Mouse (Mus musculus) frontal cortex, postnatal 25 days (tissue): ENCODE results near the gene Cdip1.
A peak's percentile ranks its signal among the peaks of the same experiment; 100 is the strongest.
"Not testable (repeated sequence)": the region's sequence is repeated elsewhere in the genome, so short reads cannot be mapped to it uniquely, and the experiment has no call there.

ENCODE experiments used
- DNase-seq, 2 experiments: peaks; one replicate each; pipeline ENCODE4 v3.0.0; 2022; ENCODE audit warnings: low spot score in 2 of 2

Gene Cdip1

GRCm38 (mm10) chr16:4789810-4790559, at the start of gene Cdip1:
Cdip1 (minus strand) TSS chr16:4790292.
- DNase-seq: peak; percentile 89 to 93

DNA sequence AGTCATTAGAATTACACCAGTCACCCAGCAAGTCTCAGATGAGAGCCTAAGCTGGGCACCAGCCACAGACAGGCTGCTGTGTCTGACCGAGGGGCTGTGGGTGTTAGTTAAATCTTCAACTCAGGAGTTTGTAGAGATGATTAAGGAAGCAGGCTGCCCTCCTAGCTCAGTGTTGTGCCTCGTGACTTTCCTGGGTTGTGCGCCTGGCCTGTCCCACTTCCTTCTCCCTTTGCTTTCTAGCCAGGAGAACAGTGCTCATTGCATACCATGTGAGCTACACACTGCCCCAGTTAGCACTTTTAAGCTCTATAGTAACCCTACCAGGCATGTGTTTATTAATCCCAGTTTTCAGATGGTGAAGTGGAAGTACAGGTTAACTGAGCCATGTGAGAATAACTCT, 49.5 kb upstream of the Cdip1 start:
- DNase-seq: no peak

DNA sequence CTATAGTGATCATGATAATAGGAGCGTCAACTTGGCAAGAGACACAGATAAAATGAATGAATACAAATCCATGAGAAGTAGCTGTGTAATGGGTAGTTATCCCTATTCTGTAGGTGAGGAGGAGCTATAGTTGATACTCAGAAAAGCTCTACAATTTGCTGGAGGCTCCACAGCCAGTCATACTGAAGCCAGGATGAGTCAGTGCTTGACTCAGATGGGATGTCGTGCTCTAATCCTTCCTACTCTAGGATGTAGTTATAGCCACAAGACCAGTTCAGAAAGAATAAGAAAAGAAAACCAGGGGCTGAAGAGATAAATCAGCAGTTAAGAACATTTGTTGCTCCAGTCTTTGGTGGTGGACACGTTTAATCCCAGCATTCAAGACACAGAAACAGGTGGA, 47.5 kb upstream of the Cdip1 start:
- no peak for DNase-seq

DNA sequence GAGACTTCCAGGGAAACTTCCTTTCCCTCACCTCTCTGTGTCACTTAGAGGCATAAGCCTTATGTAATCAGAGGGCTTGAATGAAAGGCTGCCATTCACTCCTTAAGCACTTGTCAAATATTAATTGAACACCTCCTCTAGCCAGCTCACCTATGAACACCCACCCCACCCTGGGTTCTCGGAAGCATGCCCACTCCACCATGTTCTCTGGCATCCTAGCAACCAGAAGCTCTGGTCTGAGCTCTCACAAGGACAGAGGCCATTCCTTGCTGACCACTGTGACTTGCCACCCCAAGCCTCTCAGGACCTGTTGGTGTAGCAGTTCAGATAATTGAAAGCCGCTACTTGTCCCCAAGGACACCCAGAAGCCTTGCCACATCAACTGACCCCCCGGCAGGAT, 45.1 kb upstream of the Cdip1 start, which contains the start of gene 4930562C15Rik:
Gene 4930562C15Rik, plus strand, starts transcription at position 226 of the 400 bp plus-strand sequence.
- no peak for DNase-seq

DNA sequence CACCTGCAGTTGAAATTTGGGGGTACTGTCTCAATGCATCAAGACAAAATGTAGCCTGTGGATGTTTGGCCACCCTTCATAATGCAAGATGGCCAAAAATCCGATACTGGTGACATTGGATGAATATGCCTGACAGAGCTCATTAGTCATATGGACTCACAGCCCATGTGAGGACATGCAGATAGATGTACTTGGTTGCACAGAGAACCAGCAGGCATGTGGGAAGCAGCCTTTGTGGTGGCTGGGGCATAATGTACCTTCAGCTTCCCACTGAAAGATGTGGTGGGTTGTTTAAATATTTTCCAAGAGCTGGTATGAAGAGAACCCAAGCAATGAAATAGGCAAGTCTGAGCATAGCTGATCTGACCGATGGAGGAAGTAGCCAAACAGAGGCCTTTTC, 43.8 kb upstream of the Cdip1 start:
- no peak for DNase-seq

DNA sequence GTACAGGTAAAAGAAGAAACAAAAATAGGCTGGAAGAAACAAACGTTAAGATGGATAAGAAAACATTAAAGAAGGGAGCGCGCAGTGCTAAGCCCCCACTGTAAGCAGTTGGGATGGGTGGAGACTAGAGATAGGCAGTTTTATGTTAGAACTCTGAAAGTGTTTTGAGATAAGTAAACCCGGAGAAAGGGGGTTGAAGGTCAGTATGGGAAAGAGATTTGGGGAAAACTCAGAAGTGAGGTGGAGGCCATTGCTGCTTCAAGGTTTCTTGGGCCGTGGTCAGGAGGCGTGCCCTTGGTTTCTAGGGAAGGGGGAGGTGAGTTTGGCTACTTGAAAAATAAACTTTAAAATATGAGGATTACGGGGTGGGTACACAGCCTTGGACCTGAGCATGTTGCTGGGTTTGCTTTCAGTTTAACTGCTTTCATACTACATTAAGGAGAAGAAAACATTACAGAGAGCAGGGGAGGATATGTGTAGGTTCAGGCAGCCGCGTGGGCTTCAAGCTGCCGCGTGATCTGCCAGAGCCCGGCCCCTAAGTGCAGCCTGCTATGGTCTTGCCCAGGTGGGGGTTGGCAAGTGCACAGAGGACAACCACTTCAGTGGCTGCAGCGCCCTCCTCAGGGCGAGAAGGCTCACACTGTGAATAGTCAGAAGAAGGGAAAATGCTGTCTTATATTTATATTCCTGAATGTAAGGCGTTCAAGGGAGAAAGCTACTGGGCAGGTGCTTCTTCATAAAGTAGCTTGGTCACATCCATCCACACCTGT, 41.7 kb upstream of the Cdip1 start:
- DNase-seq: peak; percentile 13 to 21

- no peak for DNase-seq
Measured at GRCm38 (mm10) chr16:4829271-4829900, 39.3 kb upstream of the Cdip1 start.

DNA sequence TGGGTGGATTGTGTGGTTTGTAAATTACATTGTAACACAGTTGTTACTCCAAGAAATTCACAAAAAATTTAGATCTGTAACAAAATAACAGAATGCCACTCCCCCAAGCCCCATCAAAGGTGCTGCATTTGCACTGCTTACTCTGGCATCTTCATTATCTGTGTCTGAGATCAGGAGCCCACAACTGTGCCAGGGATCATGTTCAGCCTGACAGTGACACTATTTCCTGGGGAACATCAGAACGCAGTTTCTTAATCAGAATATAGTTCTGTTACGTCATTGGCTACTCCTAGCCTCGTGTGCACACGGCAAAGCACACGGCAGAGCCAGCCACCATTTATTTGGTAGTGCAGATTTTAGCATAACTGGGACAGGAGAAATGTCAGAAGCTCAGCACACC, 37.5 kb upstream of the Cdip1 start:
- no peak for DNase-seq

GRCm38 (mm10) chr16:4824466-4824865, 34.4 kb upstream of the Cdip1 start:
- DNase-seq: not testable (repeated sequence)

DNA sequence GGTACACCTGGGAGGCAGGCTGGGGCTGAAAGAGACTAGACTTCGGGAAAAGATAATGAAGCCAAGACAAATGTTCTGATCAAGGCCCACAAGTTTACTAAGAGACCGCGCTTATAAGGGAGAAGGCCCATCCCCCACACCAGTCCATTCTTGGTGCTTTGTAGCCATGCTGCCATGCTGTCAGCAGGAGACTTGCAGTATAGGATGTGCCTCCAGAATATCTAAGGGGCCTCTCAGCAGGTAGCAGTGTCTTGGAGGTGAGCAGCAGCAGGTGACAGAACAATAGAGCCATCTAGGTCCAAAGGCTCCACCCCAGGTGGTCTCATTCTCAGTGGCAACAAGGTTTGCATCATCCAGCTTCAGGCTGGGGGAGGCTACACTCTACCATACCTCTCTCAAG, 28.3 kb upstream of the Cdip1 start:
- no peak for DNase-seq

DNA sequence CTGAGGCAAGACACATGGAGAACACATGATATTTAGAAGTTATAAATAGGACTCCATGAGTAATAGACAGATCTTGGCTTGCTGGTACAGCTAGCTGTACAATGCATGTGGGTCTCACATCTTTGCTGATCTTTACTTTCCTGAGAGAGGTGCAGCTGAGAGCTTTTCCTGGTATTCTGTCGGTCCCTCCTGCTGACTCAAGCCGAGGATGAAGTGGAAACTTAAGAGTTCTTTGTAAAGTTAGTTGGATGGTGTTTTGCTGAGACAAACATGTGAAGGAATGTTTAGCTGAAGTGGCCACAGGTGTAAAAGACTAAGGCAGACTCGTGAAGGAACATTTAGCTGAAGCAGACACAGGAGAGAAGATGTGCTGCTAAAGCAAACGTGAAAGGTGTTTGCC, 6.5 kb upstream of the Cdip1 start:
- DNase-seq: no peak

GRCm38 (mm10) chr16:4791332-4791731, 1.2 kb upstream of the Cdip1 start:
- DNase-seq: no peak

- DNase-seq: no peak
Measured at GRCm38 (mm10) chr16:4789311-4789768, 752 bp downstream of the Cdip1 start.

DNA sequence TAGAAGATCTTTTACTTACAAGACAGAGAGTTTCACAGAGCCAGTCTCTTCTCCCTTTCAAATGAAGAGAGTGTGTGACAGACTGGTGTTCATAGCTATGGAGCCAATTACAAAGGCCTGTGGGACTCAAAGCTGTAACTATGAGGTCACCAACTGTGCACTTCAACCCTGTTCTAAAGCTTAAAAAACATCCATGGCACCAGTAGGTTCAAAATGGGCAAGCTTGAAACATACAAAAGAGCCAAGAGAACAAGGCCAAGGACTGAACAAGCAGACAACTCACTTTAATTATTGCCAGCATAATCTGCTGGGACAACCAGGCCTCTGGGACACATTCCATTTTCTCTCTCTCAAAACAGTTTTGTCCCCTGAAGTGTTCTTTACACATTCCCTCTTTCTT, 1.9 kb downstream of the Cdip1 start:
- DNase-seq: no peak

DNA sequence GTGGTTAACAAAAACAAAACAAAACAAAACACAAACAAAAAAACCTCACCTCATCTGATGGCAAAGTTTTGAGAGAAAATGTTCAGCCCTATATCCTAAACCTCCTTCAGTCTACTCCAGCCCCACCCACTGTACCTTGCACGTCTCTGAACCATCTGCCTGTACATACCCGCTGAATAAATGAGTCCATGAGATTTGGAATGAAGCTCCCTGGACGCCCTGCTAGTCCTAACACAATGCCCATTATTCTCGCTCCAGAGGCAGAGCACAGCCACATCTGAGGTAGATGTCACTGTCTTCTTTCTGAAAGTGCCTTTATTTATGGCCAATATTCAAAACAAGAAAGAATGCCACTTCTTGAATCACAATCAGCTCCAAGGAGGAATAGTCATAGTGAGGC, 4.4 kb downstream of the Cdip1 start:
- no peak for DNase-seq

- DNase-seq: no peak
Measured at GRCm38 (mm10) chr16:4782515-4782914, 7.6 kb downstream of the Cdip1 start.

DNA sequence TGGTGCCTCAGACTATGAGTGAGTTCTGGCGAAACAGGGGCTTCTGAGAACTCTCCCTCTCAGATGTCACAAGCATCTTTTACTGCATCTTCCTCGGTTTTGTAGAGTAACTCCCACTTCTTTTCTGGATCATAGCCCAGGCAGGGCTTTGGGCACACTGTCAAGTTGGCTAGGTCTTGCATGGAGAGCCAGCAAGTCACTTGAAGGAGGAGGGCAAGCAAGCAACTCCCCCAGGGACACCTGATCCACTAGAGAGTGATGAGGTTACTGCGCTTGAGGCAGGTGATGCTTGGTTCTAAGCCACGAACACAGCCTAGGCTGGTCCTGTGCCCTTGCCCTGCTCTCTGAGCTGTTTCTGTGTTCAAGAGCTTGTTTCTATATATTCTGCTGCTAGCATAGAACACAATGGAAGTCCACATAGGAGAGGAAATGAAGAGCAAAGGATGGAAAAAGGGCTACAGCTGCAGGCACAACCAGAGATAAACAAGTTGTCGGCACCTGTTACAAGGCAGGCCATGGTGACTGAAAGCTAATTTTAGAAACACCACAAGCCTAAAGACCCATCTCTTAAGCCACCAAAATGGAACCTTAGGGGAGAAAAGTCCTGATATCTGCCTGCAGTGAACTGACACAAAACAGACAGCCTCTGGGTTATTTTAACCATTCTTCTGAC, 8.4 kb downstream of the Cdip1 start:
- DNase-seq: peak in 1 of 2 experiments; percentile 51

DNA sequence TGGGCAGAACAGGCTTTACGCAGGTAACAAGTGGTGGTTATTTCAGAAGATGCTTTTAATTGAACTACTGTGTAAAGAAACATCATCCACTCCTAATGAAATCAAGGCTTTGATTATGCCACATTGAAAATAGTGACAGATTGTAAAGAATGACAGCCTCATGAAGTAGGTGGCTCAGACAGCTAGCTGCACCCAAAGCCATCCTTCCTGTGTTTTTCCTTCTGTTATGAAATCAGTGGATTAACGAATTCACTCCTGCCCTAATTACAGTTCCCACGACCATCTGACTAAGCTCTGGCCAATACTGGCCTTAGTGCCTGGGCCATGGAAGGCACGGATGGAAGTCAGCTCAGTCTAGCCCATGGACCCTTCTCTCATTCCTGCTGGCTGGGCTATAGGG, 11.2 kb downstream of the Cdip1 start:
- no peak for DNase-seq

- no peak for DNase-seq
Measured at GRCm38 (mm10) chr16:4777905-4778609, 12.0 kb downstream of the Cdip1 start.

DNA sequence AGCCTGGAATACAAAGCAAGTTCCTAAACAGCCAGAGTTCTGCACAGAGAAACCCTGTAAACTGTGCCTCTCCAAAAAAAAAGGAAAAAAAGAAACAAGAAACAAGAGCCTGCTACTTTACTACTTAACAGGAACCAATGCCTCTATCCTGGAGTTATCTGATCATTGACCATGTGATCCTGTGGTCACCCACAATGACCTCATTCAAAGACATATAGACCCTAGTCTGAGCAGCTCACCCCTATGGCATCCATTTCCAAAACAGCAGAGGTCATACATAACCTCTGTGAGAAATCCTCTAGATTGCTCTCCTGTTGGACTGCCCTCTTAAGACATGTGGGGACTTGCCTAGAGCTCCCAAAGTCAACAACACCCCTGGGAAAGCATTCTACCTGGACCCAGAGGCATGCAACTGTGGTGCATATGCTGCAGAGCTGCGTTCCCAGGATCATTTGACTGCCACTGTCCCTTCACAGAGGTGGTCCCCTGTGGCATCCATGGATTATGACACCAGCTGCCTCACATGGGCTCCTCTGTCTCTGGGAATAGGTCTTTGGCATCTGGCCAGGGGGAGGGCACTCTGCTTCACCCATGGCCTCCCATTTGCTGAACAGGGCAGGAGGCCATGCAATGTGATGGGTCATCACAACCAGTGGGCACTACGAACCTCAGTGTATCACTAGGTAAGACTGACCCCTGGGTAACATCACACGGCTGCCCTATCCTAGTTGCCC, 12.8 kb downstream of the Cdip1 start:
- no peak for DNase-seq
